Mouse (Mus musculus): ENCODE results near the gene Olfr545. TPM values are rescaled to one million over a fixed set of nuclear protein-coding genes. Genes with fewer than 3 reads are reported as not detected.

Olfr545 gene
- not detected in 2 replicates for polyA plus RNA-seq (2015; fragmentation: Nextera tagmentation; extraction: Ambion mirVana)

GRCm38 (mm10) chr7:102499473-102499872, at the start of gene Olfr545:
Gene Olfr545 (minus strand): TSS chr7:102499573.
- Histone ChIP-seq H3K27me3 (ENCODE audit: insufficient read depth, low read length) (no peaks in the 10 kb centered on the region), H3K4me2 (ENCODE audit: low read depth, low read length) (no peak within 1 kb of the TSS), H3K4me1 (ENCODE audit: insufficient read depth) (no peaks in the 10 kb centered on the region), H3K4me3 (ENCODE audit: low read depth, low read length) (no peak within 1 kb of the TSS), H3K9ac (replicated peaks) (no peak within 1 kb of the TSS), H3K9me3 (ENCODE audit: low read length) (no peaks in the 10 kb centered on the region), H3K27ac (ENCODE audit: low read depth) (no peak within 1 kb of the TSS), H3K36me3 (replicated peaks; ENCODE audit: insufficient read depth, low read length) (no peaks in the 10 kb centered on the region)
- DNase-seq = no peak
- no peak for ATAC-seq
- 64% methylated on average over 3 of the region's 3 CpGs for WGBS (ENCODE audit: insufficient replicate concordance)
- TF ChIP-seq CTCF (IDR thresholded peaks at IDR 0.05; ENCODE audit: low read depth) (no peak), EP300 (IDR thresholded peaks at IDR 0.05; ENCODE audit: low read depth) (no peak)

GRCm38 (mm10) chr7:102541251-102541650, 41.9 kb upstream of the Olfr545 start:
- H3K27me3 ChIP-seq (ENCODE audit: insufficient read depth, low read length) = no peaks in the 10 kb centered on the region
- ATAC-seq = no peak
- no peaks in the 10 kb centered on the region for H3K4me1 ChIP-seq (ENCODE audit: insufficient read depth)
- no peak for TF ChIP-seq EP300 (IDR thresholded peaks at IDR 0.05; ENCODE audit: low read depth)
- TF ChIP-seq CTCF (IDR thresholded peaks at IDR 0.05; ENCODE audit: low read depth) = no peak
- H3K36me3 ChIP-seq (replicated peaks; ENCODE audit: insufficient read depth, low read length) = no peaks in the 10 kb centered on the region
- 49% methylated on average over 3 of the region's 3 CpGs for WGBS (ENCODE audit: insufficient replicate concordance)
- no peak for DNase-seq
- no peak overlapping the region for H3K4me2 ChIP-seq (ENCODE audit: low read depth, low read length)
- no peaks in the 10 kb centered on the region for H3K9me3 ChIP-seq (ENCODE audit: low read length)
- H3K27ac ChIP-seq (ENCODE audit: low read depth) = no peak overlapping the region
- no peak overlapping the region for H3K4me3 ChIP-seq (ENCODE audit: low read depth, low read length)
- no peak overlapping the region for H3K9ac ChIP-seq (replicated peaks)

GRCm38 (mm10) chr7:102540596-102540995, 41.2 kb upstream of the Olfr545 start, which contains the start of gene Olfr548-ps1:
Gene Olfr548-ps1 (plus strand): TSS chr7:102540896.
- H3K27ac ChIP-seq (ENCODE audit: low read depth) = no peak within 1 kb of the TSS
- H3K36me3 ChIP-seq (replicated peaks; ENCODE audit: insufficient read depth, low read length) = no peaks in the 10 kb centered on the region
- no peak within 1 kb of the TSS for H3K4me2 ChIP-seq (ENCODE audit: low read depth, low read length)
- no peak for TF ChIP-seq CTCF (IDR thresholded peaks at IDR 0.05; ENCODE audit: low read depth)
- no peak for TF ChIP-seq EP300 (IDR thresholded peaks at IDR 0.05; ENCODE audit: low read depth)
- ATAC-seq (no peak), DNase-seq (no peak)
- no peaks in the 10 kb centered on the region for H3K9me3 ChIP-seq (ENCODE audit: low read length)
- no peaks in the 10 kb centered on the region for H3K27me3 ChIP-seq (ENCODE audit: insufficient read depth, low read length)
- H3K4me1 ChIP-seq (ENCODE audit: insufficient read depth) = no peaks in the 10 kb centered on the region
- H3K4me3 ChIP-seq (ENCODE audit: low read depth, low read length) = no peak within 1 kb of the TSS
- WGBS (ENCODE audit: insufficient replicate concordance) = 67% methylated on average over 2 of the region's 2 CpGs
- H3K9ac ChIP-seq (replicated peaks) = no peak within 1 kb of the TSS

GRCm38 (mm10) chr7:102534449-102534848, 35.1 kb upstream of the Olfr545 start, which contains the start of gene Olfr547:
Gene Olfr547 (plus strand): TSS chr7:102534749.
- TF ChIP-seq EP300 (IDR thresholded peaks at IDR 0.05; ENCODE audit: low read depth) (no peak), CTCF (IDR thresholded peaks at IDR 0.05; ENCODE audit: low read depth) (no peak)
- no peak for DNase-seq

GRCm38 (mm10) chr7:102529052-102529451, 29.7 kb upstream of the Olfr545 start:
- no peak overlapping the region for H3K27ac ChIP-seq (ENCODE audit: low read depth)
- no peaks in the 10 kb centered on the region for H3K9me3 ChIP-seq (ENCODE audit: low read length)
- H3K27me3 ChIP-seq (ENCODE audit: insufficient read depth, low read length) = no peaks in the 10 kb centered on the region
- no peak overlapping the region for H3K4me2 ChIP-seq (ENCODE audit: low read depth, low read length)
- ATAC-seq (no peak), DNase-seq (no peak)
- H3K4me3 ChIP-seq (ENCODE audit: low read depth, low read length) = no peak overlapping the region
- 62% methylated on average over 1 of the region's 1 CpGs for WGBS (ENCODE audit: insufficient replicate concordance)
- no peaks in the 10 kb centered on the region for H3K36me3 ChIP-seq (replicated peaks; ENCODE audit: insufficient read depth, low read length)
- H3K4me1 ChIP-seq (ENCODE audit: insufficient read depth) = no peaks in the 10 kb centered on the region
- TF ChIP-seq CTCF (IDR thresholded peaks at IDR 0.05; ENCODE audit: low read depth) (no peak), EP300 (IDR thresholded peaks at IDR 0.05; ENCODE audit: low read depth) (no peak)
- no peak overlapping the region for H3K9ac ChIP-seq (replicated peaks)

More at GRCm38 (mm10) chr7:102534449-102534848, 35.1 kb upstream of the Olfr545 start, which contains the start of gene Olfr547:
- no peaks in the 10 kb centered on the region for H3K36me3 ChIP-seq (replicated peaks; ENCODE audit: insufficient read depth, low read length)
- no peak within 1 kb of the TSS for H3K4me2 ChIP-seq (ENCODE audit: low read depth, low read length)
- no peak within 1 kb of the TSS for H3K4me3 ChIP-seq (ENCODE audit: low read depth, low read length)
- no peaks in the 10 kb centered on the region for H3K27me3 ChIP-seq (ENCODE audit: insufficient read depth, low read length)
- H3K4me1 ChIP-seq (ENCODE audit: insufficient read depth) = no peaks in the 10 kb centered on the region
- WGBS (ENCODE audit: insufficient replicate concordance) = 74% methylated on average over 1 of the region's 1 CpGs
- no peak for ATAC-seq
- H3K9ac ChIP-seq (replicated peaks) = no peak within 1 kb of the TSS
- H3K27ac ChIP-seq (ENCODE audit: low read depth) = no peak within 1 kb of the TSS
- no peaks in the 10 kb centered on the region for H3K9me3 ChIP-seq (ENCODE audit: low read length)

- H3K4me1 ChIP-seq (ENCODE audit: insufficient read depth) = no peaks in the 10 kb centered on the region
- H3K4me2 ChIP-seq (ENCODE audit: low read depth, low read length) = no peak overlapping the region
- WGBS (ENCODE audit: insufficient replicate concordance) = 70% methylated on average over 2 of the region's 2 CpGs
- DNase-seq = no peak
- no peaks in the 10 kb centered on the region for H3K9me3 ChIP-seq (ENCODE audit: low read length)
- H3K36me3 ChIP-seq (replicated peaks; ENCODE audit: insufficient read depth, low read length) = no peaks in the 10 kb centered on the region
- ATAC-seq = no peak
- no peak overlapping the region for H3K4me3 ChIP-seq (ENCODE audit: low read depth, low read length)
- no peak overlapping the region for H3K9ac ChIP-seq (replicated peaks)
- TF ChIP-seq CTCF (IDR thresholded peaks at IDR 0.05; ENCODE audit: low read depth) = no peak
- TF ChIP-seq EP300 (IDR thresholded peaks at IDR 0.05; ENCODE audit: low read depth) = no peak
- no peak overlapping the region for H3K27ac ChIP-seq (ENCODE audit: low read depth)
- H3K27me3 ChIP-seq (ENCODE audit: insufficient read depth, low read length) = 0 out of 2 replicates have a peak, but pooled peaks cover 5% of the 10 kb centered on the region
Observed at GRCm38 (mm10) chr7:102517051-102517335, 17.6 kb upstream of the Olfr545 start.

All from liver, postnatal 0 days (tissue).